Mouse (Mus musculus): ENCODE measurements around the gene Cpa1. TPM values are rescaled to one million over a fixed set of nuclear protein-coding genes. Genes with fewer than 3 reads are reported as not detected.
A peak's percentile ranks its signal among the peaks of the same experiment; 100 is the strongest.

Cpa1 gene
- polyA plus RNA-seq, 1 experiment from 2014 or later, result 0.56 TPM

GRCm38 (mm10) chr6:30674714-30675280 is 35.8 kb downstream of the Cpa1 start:
- Histone ChIP-seq H3K4me2 (ENCODE audit: low read length) (peak overlapping the region; percentile 53), H3K4me3 (replicated peaks; ENCODE audit: low read length) (peak overlapping the region; percentile 1; the same call in 1 of the 2 replicates), H3K27ac (ENCODE audit: low read length) (peak overlapping the region; percentile 91), H3K9me3 (ENCODE audit: control insufficient read depth, low read length) (no peaks in the 10 kb centered on the region), H3K4me1 (replicated peaks; ENCODE audit: control insufficient read depth, insufficient read depth, low read length) (peaks cover 41% of the 10 kb centered on the region), H3K27me3 (replicated peaks; ENCODE audit: control insufficient read depth, insufficient read depth, low read length) (no peaks in the 10 kb centered on the region), H3K36me3 (ENCODE audit: control insufficient read depth, insufficient read depth) (no peaks in the 10 kb centered on the region), H3K9ac (replicated peaks; ENCODE audit: low read depth, low read length) (peak overlapping the region; percentile 69)
- ATAC-seq, result peak; percentile 63
- WGBS, result 18% methylated on average over 9 of the region's 9 CpGs

DNA sequence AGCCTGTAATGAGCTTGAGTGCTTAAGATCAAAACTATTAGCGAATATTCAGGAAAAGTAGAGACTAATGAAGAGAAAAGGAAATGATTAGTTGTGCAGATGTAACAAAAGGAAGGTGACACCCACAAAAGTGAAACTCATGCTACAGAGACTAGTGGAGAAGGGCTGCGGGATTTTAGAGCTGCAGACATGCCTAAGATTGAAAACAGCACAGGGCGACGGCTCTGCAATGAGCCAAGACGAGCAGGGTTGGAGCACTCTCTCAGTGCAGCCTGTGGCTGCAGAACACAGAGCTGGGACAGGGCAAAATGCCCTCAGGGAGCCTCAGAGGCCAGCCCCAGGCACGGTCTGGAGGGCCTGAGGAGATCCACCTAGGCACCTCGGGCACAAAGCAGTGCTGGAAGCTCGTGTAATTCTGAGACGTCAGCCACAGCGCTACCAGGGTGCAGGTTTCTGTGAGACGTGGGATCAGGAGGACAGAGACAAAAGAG is 36.3 kb downstream of the Cpa1 start:
- Histone ChIP-seq H3K4me2 (ENCODE audit: low read length) (peak overlapping the region; percentile 53), H3K27ac (ENCODE audit: low read length) (peak overlapping the region; percentile 91), H3K27me3 (replicated peaks; ENCODE audit: control insufficient read depth, insufficient read depth, low read length) (no peaks in the 10 kb centered on the region), H3K4me3 (replicated peaks; ENCODE audit: low read length) (peak overlapping the region; percentile 22; the same call in 1 of the 2 replicates), H3K4me1 (replicated peaks; ENCODE audit: control insufficient read depth, insufficient read depth, low read length) (peaks cover 41% of the 10 kb centered on the region), H3K9me3 (ENCODE audit: control insufficient read depth, low read length) (no peaks in the 10 kb centered on the region), H3K9ac (replicated peaks; ENCODE audit: low read depth, low read length) (peak overlapping the region; percentile 69), H3K36me3 (ENCODE audit: control insufficient read depth, insufficient read depth) (no peaks in the 10 kb centered on the region)
- 5% methylated on average over 11 of the region's 11 CpGs for WGBS
- peak; percentile 65 for ATAC-seq

DNA sequence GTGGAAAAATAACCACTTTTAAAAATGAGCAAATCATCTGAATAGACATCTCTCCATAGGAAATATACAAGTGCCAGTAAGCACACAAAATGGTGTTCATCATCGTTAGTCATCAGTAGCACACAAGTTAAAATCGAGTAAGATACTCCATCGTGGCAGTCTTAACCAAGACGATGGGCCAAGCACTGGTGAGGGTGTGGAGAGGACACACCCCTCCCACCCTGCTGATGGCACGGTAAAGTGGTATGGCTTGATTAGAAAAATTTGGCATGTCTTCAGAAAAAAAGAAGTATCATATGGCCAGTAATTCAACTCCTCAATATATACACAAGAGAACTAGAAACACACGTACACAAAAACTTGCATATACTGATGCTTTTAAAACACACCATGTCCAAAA is 37.5 kb downstream of the Cpa1 start:
- no peak overlapping the region for H3K27ac ChIP-seq (ENCODE audit: low read length)
- WGBS, result 70% methylated on average over 6 of the region's 6 CpGs
- H3K27me3 ChIP-seq (replicated peaks; ENCODE audit: control insufficient read depth, insufficient read depth, low read length), result no peaks in the 10 kb centered on the region
- H3K4me2 ChIP-seq (ENCODE audit: low read length), result no peak overlapping the region
- no peak overlapping the region for H3K9ac ChIP-seq (replicated peaks; ENCODE audit: low read depth, low read length)
- ATAC-seq, result no peak
- H3K36me3 ChIP-seq (ENCODE audit: control insufficient read depth, insufficient read depth), result no peaks in the 10 kb centered on the region
- H3K4me3 ChIP-seq (replicated peaks; ENCODE audit: low read length), result no peak overlapping the region
- H3K4me1 ChIP-seq (replicated peaks; ENCODE audit: control insufficient read depth, insufficient read depth, low read length), result peaks cover 41% of the 10 kb centered on the region
- no peaks in the 10 kb centered on the region for H3K9me3 ChIP-seq (ENCODE audit: control insufficient read depth, low read length)

DNA sequence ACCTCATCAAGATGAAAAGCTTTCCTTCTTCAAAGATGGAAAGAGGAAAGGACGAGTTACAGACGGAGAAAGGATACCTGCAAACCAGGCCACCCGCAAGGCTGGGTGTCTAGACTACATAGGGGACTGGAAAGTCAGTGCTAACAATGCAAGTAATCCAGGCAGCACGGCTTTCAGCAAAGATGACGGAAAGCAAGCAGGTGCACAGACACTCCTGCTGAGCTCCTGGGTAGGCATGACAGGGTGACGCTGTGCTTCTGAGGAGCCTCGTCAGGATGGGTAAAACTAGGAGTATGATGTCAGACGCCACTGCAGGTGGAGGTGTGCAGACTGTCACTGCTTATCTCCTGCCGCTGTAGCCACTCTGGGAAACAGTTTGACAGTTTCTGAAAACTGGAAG is 38.6 kb downstream of the Cpa1 start:
- H3K9ac ChIP-seq (replicated peaks; ENCODE audit: low read depth, low read length), result no peak overlapping the region
- no peaks in the 10 kb centered on the region for H3K36me3 ChIP-seq (ENCODE audit: control insufficient read depth, insufficient read depth)
- H3K9me3 ChIP-seq (ENCODE audit: control insufficient read depth, low read length), result no peaks in the 10 kb centered on the region
- H3K4me1 ChIP-seq (replicated peaks; ENCODE audit: control insufficient read depth, insufficient read depth, low read length), result peaks cover 38% of the 10 kb centered on the region
- WGBS, result 73% methylated on average over 9 of the region's 9 CpGs
- ATAC-seq, result no peak
- H3K27me3 ChIP-seq (replicated peaks; ENCODE audit: control insufficient read depth, insufficient read depth, low read length), result no peaks in the 10 kb centered on the region
- H3K4me2 ChIP-seq (ENCODE audit: low read length), result no peak overlapping the region
- H3K27ac ChIP-seq (ENCODE audit: low read length), result no peak overlapping the region
- H3K4me3 ChIP-seq (replicated peaks; ENCODE audit: low read length), result no peak overlapping the region

GRCm38 (mm10) chr6:30678482-30678881 is 39.5 kb downstream of the Cpa1 start:
- Histone ChIP-seq H3K4me3 (replicated peaks; ENCODE audit: low read length) (no peak overlapping the region), H3K27me3 (replicated peaks; ENCODE audit: control insufficient read depth, insufficient read depth, low read length) (no peaks in the 10 kb centered on the region), H3K9ac (replicated peaks; ENCODE audit: low read depth, low read length) (no peak overlapping the region; the same call in 1 of the 2 replicates), H3K27ac (ENCODE audit: low read length) (peak overlapping the region; percentile 70), H3K4me2 (ENCODE audit: low read length) (no peak overlapping the region), H3K4me1 (replicated peaks; ENCODE audit: control insufficient read depth, insufficient read depth, low read length) (peaks cover 40% of the 10 kb centered on the region), H3K36me3 (ENCODE audit: control insufficient read depth, insufficient read depth) (no peaks in the 10 kb centered on the region), H3K9me3 (ENCODE audit: control insufficient read depth, low read length) (no peaks in the 10 kb centered on the region)
- ATAC-seq, result peak; percentile 68
- 41% methylated on average over 6 of the region's 6 CpGs for WGBS

GRCm38 (mm10) chr6:30679567-30679966 is 40.5 kb downstream of the Cpa1 start:
- no peak for ATAC-seq
- H3K27ac ChIP-seq (ENCODE audit: low read length), result peak overlapping the region; percentile 37; the same call in 1 of the 2 replicates
- no peaks in the 10 kb centered on the region for H3K27me3 ChIP-seq (replicated peaks; ENCODE audit: control insufficient read depth, insufficient read depth, low read length)
- H3K9me3 ChIP-seq (ENCODE audit: control insufficient read depth, low read length), result no peaks in the 10 kb centered on the region
- peaks cover 31% of the 10 kb centered on the region for H3K4me1 ChIP-seq (replicated peaks; ENCODE audit: control insufficient read depth, insufficient read depth, low read length)
- no peak overlapping the region for H3K4me3 ChIP-seq (replicated peaks; ENCODE audit: low read length)
- H3K36me3 ChIP-seq (ENCODE audit: control insufficient read depth, insufficient read depth), result no peaks in the 10 kb centered on the region
- no peak overlapping the region for H3K4me2 ChIP-seq (ENCODE audit: low read length)
- WGBS, result 66% methylated on average over 5 of the region's 5 CpGs
- no peak overlapping the region for H3K9ac ChIP-seq (replicated peaks; ENCODE audit: low read depth, low read length)

GRCm38 (mm10) chr6:30680442-30680841 is 41.4 kb downstream of the Cpa1 start:
- Histone ChIP-seq H3K27ac (ENCODE audit: low read length) (no peak overlapping the region), H3K36me3 (ENCODE audit: control insufficient read depth, insufficient read depth) (no peaks in the 10 kb centered on the region), H3K9me3 (ENCODE audit: control insufficient read depth, low read length) (no peaks in the 10 kb centered on the region), H3K27me3 (replicated peaks; ENCODE audit: control insufficient read depth, insufficient read depth, low read length) (no peaks in the 10 kb centered on the region), H3K4me2 (ENCODE audit: low read length) (no peak overlapping the region), H3K4me1 (replicated peaks; ENCODE audit: control insufficient read depth, insufficient read depth, low read length) (peaks cover 22% of the 10 kb centered on the region), H3K9ac (replicated peaks; ENCODE audit: low read depth, low read length) (no peak overlapping the region), H3K4me3 (replicated peaks; ENCODE audit: low read length) (no peak overlapping the region)
- ATAC-seq, result no peak
- 87% methylated on average over 7 of the region's 7 CpGs for WGBS

- Histone ChIP-seq H3K4me2 (ENCODE audit: low read length) (no peak overlapping the region), H3K9ac (replicated peaks; ENCODE audit: low read depth, low read length) (no peak overlapping the region), H3K9me3 (ENCODE audit: control insufficient read depth, low read length) (no peaks in the 10 kb centered on the region), H3K27ac (ENCODE audit: low read length) (no peak overlapping the region), H3K4me1 (replicated peaks; ENCODE audit: control insufficient read depth, insufficient read depth, low read length) (peaks cover 16% of the 10 kb centered on the region), H3K27me3 (replicated peaks; ENCODE audit: control insufficient read depth, insufficient read depth, low read length) (no peaks in the 10 kb centered on the region), H3K36me3 (ENCODE audit: control insufficient read depth, insufficient read depth) (no peaks in the 10 kb centered on the region), H3K4me3 (replicated peaks; ENCODE audit: low read length) (no peak overlapping the region)
- no peak for ATAC-seq
- WGBS, result 67% methylated on average over 13 of the region's 13 CpGs
These were observed 43.2 kb downstream of the Cpa1 start for GRCm38 (mm10) chr6:30681935-30682900.

DNA sequence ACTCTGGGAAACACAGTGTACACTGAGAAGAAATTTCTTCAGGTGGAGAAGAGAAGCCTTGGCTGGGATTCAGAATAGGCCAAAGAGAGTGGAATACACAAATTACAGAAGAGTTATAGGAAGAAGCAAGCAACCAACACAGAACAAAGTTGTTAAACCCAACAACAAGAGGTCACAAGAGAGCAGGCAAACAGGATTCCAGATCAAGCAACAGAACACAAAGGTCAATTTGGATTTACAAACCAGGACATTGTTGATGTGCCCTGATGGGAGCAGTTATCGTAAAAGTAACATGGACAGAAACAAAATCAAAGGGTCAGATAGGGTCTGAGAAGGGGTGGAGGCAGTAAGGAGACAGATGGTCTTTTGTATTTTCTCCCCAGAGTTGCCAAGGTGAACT is 45.6 kb downstream of the Cpa1 start:
- 96% methylated on average over 1 of the region's 1 CpGs for WGBS

More for the DNA sequence above, 45.6 kb downstream of the Cpa1 start:
- H3K27ac ChIP-seq (ENCODE audit: low read length), result no peak overlapping the region
- no peaks in the 10 kb centered on the region for H3K9me3 ChIP-seq (ENCODE audit: control insufficient read depth, low read length)
- no peaks in the 10 kb centered on the region for H3K36me3 ChIP-seq (ENCODE audit: control insufficient read depth, insufficient read depth)
- H3K9ac ChIP-seq (replicated peaks; ENCODE audit: low read depth, low read length), result no peak overlapping the region
- no peak overlapping the region for H3K4me2 ChIP-seq (ENCODE audit: low read length)
- H3K4me3 ChIP-seq (replicated peaks; ENCODE audit: low read length), result no peak overlapping the region
- H3K27me3 ChIP-seq (replicated peaks; ENCODE audit: control insufficient read depth, insufficient read depth, low read length), result no peaks in the 10 kb centered on the region
- ATAC-seq, result no peak
- H3K4me1 ChIP-seq (replicated peaks; ENCODE audit: control insufficient read depth, insufficient read depth, low read length), result peaks cover 2% of the 10 kb centered on the region; the same call in 1 of the 2 replicates
